Mouse (Mus musculus) c-Kit-positive CD71-positive TER-119-positive erythroid progenitor cells, embryonic 14.5 days (primary cell): ENCODE results near the gene Asb8.

Experiments
- DNase-seq: peaks from one replicate; pipeline ENCODE4 v3.0.0-alpha.2; 2013; ENCODE audit warnings: low spot score

The Asb8 gene

DNA sequence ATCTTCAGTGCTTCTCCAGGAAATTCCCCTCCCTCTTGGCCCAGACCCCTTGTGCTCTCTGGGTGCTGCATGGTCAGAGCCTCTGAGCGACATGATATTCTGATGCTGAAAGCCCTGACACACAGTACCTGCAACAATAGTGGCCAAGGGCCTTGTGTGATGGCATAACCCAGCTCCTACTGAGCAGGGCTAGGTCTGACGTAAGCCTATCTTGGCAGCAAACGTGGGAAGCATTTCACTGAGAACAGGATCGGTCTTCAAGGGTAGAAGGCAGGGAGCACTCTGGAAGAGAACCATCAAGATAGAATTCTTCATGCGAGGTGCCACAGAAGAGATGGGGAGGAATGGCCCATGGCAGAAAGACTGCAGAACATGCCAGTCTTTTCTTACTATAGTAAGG, at the start of gene Asb8:
Asb8 (minus strand) TSS at position 101 of the 400 bp plus-strand sequence.
- DNase-seq: no peak

- DNase-seq: no peak
These were observed 48.7 kb upstream of the Asb8 start for GRCm38 (mm10) chr15:98214130-98214529.

- no peak for DNase-seq
These were observed 48.0 kb upstream of the Asb8 start for GRCm38 (mm10) chr15:98213336-98213870.

DNA sequence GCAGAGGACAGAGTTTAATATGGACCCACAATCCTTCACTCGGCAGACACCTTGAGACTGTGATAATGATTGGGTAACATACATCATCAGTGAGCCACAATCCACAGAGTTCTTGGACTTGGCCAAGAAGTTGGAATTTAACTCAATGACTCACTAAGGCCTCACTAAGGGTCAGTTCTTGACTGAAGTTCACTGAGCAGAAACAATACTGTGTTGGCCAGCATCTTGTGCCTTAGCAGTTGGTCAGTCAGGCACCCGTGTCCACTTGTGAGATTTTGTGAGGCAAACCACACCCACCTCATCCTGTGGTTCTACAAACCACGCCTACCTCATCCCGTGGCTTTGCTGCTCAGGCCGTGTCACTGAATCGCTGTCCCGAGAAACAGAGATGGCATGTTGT, 44.3 kb upstream of the Asb8 start:
- no peak for DNase-seq

- DNase-seq: no peak
These were observed 30.0 kb upstream of the Asb8 start, which contains the start of gene Olfr288 for GRCm38 (mm10) chr15:98195442-98195841. TSS of gene Olfr288 (minus strand) at chr15:98195542.

GRCm38 (mm10) chr15:98184456-98184855, 19.0 kb upstream of the Asb8 start:
- DNase-seq: no peak

DNA sequence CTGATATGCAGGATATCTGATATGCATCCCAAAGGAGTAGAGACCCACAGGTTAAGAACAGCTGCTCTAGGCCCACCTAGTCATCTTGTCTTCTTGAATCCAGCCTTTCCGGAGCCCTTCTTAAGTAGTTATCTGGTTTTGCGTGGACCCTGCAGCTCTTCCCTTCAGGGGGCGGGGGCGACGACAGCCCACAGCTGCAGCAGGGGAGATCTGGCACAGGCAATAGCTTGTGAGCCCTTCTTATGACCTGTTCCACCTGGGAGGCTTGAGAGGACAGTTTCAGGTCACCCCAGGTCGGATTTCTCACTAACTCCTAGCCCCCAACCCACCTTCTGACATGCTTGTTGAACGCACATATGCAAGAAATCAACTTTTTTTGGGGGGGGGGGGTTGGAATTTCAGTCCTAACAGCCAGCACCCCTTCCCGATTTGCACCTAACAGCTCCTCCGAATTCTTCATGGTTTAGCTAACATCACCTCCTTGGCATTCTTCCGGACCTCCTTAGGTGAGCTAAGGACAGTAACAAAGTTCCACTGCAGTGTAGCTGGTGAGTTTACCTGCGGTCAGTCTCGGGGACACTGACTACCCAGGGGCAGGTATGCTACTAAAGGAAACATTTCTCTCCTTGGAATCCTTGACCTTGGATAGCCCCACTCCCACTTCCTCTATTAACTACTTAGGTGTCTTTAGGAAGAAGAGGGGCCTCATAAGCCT, 16.6 kb upstream of the Asb8 start:
- DNase-seq: no peak

DNA sequence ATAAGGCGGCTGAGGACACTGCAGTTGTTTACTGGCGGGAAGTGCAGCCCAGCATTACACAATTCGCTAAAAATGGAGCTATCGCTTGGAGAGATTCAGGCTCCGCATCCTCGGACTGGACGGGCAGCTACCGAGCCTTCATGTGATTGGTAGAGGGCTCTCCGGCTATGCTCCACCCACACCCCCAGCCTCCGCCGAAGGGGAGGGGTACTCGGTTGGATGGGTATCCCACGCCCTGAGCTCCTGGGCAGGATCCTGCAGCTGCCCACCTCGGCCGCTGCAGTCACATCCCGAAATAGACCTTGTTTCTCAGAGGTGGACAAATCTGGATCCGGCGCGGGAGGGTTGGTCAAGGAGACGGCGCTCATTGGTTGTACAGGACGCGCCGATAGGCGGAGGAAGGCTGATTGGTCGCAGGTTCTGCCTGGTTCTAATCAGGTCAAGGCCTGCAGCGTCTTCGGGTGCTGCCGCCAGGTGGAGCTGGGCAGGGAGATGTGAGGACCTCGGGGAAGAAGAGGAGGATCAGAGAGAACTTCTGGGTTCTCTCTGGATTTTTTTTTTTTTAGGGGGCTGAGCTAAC, 15.8 kb upstream of the Asb8 start:
- DNase-seq: peak; percentile 71

- no peak for DNase-seq
These were observed 15.2 kb upstream of the Asb8 start for GRCm38 (mm10) chr15:98180567-98181131.

DNA sequence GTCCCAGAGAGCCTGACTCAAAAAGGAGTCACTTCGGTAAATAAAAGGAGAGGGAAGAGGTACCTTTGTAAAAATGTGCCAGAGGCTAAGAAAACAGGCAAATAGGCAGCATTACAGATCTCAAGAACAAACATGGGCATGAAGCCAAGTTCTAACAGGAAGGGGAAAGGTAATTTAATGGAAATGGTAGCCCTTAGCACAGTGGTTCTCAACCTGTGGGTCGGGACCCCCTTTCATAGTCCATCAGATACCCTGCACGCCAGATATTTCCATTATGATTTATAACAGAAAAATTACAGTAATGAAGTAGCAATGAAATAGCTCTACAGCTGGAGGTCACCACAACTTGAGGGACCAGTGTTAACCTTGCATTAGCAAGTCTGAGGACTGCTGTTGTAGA, 11.9 kb upstream of the Asb8 start:
- no peak for DNase-seq

GRCm38 (mm10) chr15:98173821-98174220, 8.4 kb upstream of the Asb8 start:
- peak; percentile 45 for DNase-seq

DNA sequence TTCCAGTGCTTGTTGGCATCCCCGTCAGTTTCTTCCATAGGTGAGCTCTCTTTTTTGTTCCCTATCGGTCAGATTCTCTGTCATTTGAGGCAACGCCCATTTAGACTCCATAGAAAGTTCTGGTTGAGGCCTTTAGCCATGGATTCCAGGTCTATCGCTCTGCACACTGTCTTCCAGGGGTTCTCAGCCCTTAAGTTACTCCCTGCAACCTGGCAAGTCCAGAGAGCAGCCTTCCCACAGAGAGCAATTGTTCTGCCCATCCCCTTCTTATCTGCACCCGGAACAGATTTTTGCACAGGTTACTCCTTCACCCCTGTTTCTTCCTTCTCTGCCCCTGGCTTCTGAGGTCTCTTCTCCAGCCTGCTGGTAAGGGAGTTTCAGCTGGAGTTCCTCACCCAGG, 6.7 kb upstream of the Asb8 start:
- no peak for DNase-seq

- DNase-seq: no peak
These were observed 5.5 kb upstream of the Asb8 start for GRCm38 (mm10) chr15:98170917-98171316.

- no peak for DNase-seq
These were observed 4.9 kb upstream of the Asb8 start for GRCm38 (mm10) chr15:98170365-98170764.

DNA sequence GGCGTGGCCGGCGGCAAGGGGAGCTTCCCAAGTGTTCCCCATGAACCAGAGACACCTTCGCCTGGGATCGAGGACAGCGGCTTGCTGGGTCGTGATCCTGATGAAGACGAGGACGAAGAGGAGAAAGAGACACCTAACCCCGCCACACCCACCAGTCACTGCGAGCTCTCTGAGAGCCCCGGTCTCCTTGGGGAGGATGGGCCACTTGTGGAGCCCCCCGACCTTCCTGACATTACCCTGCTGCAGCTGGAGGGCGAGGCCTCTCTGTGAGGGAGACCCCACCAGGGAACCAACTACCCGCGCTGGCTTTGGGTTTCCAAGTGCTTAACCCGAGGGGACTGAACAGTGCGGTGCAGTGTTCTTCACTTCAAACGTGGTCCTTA, 3.2 kb upstream of the Asb8 start:
- no peak for DNase-seq

GRCm38 (mm10) chr15:98167645-98168621, 2.5 kb upstream of the Asb8 start:
- DNase-seq: peak; percentile 16

GRCm38 (mm10) chr15:98166963-98167644, 1.7 kb upstream of the Asb8 start, which contains the start of gene Ccdc184:
TSS of gene Ccdc184 (plus strand) at chr15:98167158.
- DNase-seq: no peak

DNA sequence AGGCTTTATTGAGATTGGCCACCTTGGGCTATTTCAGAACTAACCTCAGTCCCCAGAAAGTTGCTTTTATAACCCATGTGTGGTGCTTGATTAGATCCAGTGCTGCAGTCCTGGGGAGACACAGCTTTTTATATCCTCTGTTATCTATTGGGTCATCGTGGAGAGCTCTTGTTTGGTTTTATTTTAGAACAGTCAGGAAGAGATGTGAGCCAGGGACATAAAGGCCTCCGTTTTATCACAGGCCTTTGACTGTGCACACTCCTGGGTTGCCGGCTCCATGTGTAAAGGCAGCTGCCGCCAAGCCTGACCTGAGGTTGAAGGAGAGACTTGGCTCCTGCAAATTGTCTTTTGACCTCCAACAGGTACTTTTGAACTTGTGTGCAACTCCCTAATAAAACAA, 2.9 kb downstream of the Asb8 start:
- DNase-seq: no peak

GRCm38 (mm10) chr15:98161026-98161805, 4.2 kb downstream of the Asb8 start:
- no peak for DNase-seq

DNA sequence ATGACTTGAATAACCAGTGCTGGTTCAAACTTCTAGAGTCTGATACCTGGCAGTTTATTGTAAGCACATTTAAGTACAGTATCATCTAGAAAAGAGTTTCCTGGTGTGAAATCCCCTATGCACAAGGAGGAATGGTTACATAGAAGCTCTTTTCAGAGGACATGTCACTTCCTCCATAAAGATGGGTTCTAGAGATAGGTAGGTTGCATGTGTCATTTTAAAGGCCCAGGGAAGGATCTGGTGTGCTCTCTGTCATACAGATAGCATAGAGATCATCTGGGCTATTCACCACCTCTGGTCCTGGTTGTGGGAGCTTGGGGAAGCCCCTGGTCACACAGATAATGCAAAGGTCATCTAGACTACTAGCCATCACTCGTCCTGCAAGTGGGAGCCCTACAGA, 8.2 kb downstream of the Asb8 start:
- no peak for DNase-seq

DNA sequence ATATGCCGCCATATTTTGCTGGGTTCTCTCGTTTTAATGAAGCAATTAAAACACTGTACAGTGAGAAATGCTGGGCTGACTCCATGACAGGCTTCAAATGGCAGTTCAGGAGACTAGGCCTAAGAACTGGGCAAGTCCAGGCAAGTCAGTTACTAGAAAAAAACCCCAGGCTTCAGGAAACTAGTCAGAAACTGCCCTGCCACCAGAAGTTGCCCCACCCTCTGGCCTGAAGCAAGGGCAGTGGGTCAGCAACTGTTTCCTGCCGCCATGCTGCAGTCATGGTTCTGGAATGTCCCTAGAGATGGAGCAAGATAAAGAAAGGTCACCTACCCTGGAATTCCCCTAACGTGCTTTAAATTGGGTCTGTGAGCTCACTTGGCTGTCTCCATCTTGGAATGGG, 9.5 kb downstream of the Asb8 start:
- DNase-seq: no peak
